Mouse (Mus musculus): ENCODE measurements around the gene Slc30a7. TPM values are rescaled to one million over a fixed set of nuclear protein-coding genes. Genes with fewer than 3 reads are reported as not detected.

Slc30a7 gene
- total and polyA plus RNA-seq, 3 experiments: 8.1 to 19.1 TPM; not detected in 1

DNA sequence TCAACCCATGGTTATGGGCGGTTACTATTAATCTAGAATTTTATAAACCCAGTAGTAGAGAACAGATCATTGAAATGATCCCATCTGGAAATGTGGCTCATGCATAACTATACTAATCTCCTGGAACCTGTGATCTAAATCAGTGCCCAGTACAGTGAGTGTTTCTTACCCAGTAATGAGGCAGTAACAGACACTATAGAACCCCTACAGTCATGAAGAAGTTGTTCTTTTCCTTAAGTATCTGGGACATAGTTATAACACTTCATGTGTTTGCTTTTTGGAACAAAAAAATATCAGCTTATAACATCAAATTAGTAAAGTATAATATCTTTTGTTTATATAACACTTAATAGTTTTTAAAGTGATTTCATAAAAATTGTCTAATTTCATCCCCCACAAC is 43.6 kb downstream of the Slc30a7 start:
- TF ChIP-seq RCOR1 (IDR thresholded peaks at IDR 0.05; ENCODE audit: low read depth, low read length): no peak
- no peak for TF ChIP-seq TAL1 (IDR thresholded peaks at IDR 0.05; ENCODE audit: low read length)
- TF ChIP-seq POLR2A (IDR thresholded peaks at IDR 0.05; ENCODE audit: control insufficient read depth in 1 of 2, insufficient read depth in 1 of 2, low read depth in 1 of 2, low read length in 2 of 2, poor library complexity in 1 of 2): no peak
- TF ChIP-seq SMC3 (IDR thresholded peaks at IDR 0.05; ENCODE audit: low read depth, low read length): no peak
- TF ChIP-seq NELFE (IDR thresholded peaks at IDR 0.05; ENCODE audit: low read depth, low read length): no peak
- no peak for TF ChIP-seq TCF12 (IDR thresholded peaks at IDR 0.05; ENCODE audit: low read depth, low read length)
- no peak for TF ChIP-seq MYB (IDR thresholded peaks at IDR 0.05; ENCODE audit: low read depth, low read length)
- no peak for TF ChIP-seq NRF1 (IDR thresholded peaks at IDR 0.05; ENCODE audit: insufficient read depth, low read depth, low read length, poor library complexity, severe bottlenecking)
- no peak for TF ChIP-seq RAD21 (IDR thresholded peaks at IDR 0.05; ENCODE audit: low read depth, low read length)
- no peak for TF ChIP-seq JUND (IDR thresholded peaks at IDR 0.05; ENCODE audit: low read depth, low read length)
- no peak for TF ChIP-seq ZC3H11A (IDR thresholded peaks at IDR 0.05; ENCODE audit: low read depth, low read length)
- TF ChIP-seq MYC (IDR thresholded peaks at IDR 0.05; ENCODE audit: low read depth, low read length): no peak
- no peak for TF ChIP-seq POLR2AphosphoS5 (IDR thresholded peaks at IDR 0.05; ENCODE audit: borderline replicate concordance, low read depth, low read length)
- TF ChIP-seq EP300 (IDR thresholded peaks at IDR 0.05; ENCODE audit: low read depth in 1 of 2, low read length in 2 of 2): no peak
- no peak for TF ChIP-seq GABPA (IDR thresholded peaks at IDR 0.05; ENCODE audit: low read depth, low read length)
- TF ChIP-seq MAZ (IDR thresholded peaks at IDR 0.05; ENCODE audit: low read depth, low read length): no peak
- no peak for TF ChIP-seq KAT2A (conservative IDR thresholded peaks at IDR 0.05; ENCODE audit: low read depth, low read length)
- TF ChIP-seq ZNF384 (IDR thresholded peaks at IDR 0.05; ENCODE audit: low read depth, low read length): no peak
- no peak for TF ChIP-seq TBP (IDR thresholded peaks at IDR 0.05; ENCODE audit: low read depth, low read length)
- H3K36me3 ChIP-seq (ENCODE audit: control insufficient read depth in 1 of 2, insufficient read depth in 2 of 2, low read length in 2 of 2): peaks cover 0 to 6% of the 10 kb centered on the region in 2 experiments; a peak in 2 of 4 replicates
- no peaks in the 10 kb centered on the region for H3K27me3 ChIP-seq (ENCODE audit: control insufficient read depth in 1 of 2, insufficient read depth in 2 of 2, low read length in 2 of 2)

DNA sequence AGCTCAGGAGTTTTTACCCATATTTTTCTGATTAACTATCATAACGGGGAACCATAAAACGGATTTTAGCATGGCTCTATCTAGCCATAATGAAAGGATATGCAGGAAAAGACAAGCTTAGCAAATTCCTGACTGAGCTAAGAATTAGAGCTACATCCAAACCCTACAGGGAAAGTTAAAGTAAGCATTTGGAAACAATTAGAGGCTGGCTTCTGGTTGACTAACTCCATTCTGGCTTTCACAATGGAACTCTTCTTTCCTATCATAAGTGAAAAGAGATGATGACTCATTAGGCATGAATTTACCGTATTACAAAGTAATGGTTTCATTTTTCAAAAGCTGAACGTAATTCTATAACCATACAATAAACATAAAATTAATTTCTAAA is 45.2 kb downstream of the Slc30a7 start:
- DNase-seq (ENCODE audit: low read depth, low spot score): no peak
- no peaks in the 10 kb centered on the region for H3K4me1 ChIP-seq (ENCODE audit: control insufficient read depth in 1 of 2, insufficient read depth in 2 of 2, low read length in 2 of 2)
- no peak overlapping the region for H3K9ac ChIP-seq (ENCODE audit: control insufficient read depth, low read depth, low read length, poor library complexity, severe bottlenecking)
- no peak overlapping the region for H3K27ac ChIP-seq (ENCODE audit: control insufficient read depth, low read depth, low read length)
- no peaks in the 10 kb centered on the region for H3K79me2 ChIP-seq (ENCODE audit: control insufficient read depth, insufficient read depth, low read length, poor library complexity)
- no peaks in the 10 kb centered on the region for H3K9me3 ChIP-seq (replicated peaks; ENCODE audit: insufficient read depth, low read length)
- no peak overlapping the region for H3K4me3 ChIP-seq (ENCODE audit: control insufficient read depth in 1 of 2, insufficient read depth in 1 of 2, low read depth in 2 of 2, low read length in 2 of 2)
- no peak for TF ChIP-seq MAX (IDR thresholded peaks at IDR 0.05; ENCODE audit: low read length)
- TF ChIP-seq SMC3 (IDR thresholded peaks at IDR 0.05; ENCODE audit: low read depth, low read length): no peak
- TF ChIP-seq MEF2A (IDR thresholded peaks at IDR 0.05; ENCODE audit: extremely low read depth, insufficient replicate concordance, low read depth, low read length, poor library complexity, severe bottlenecking): no peak
- TF ChIP-seq HCFC1 (IDR thresholded peaks at IDR 0.05; ENCODE audit: low read depth, low read length): no peak
- no peak for TF ChIP-seq JUND (IDR thresholded peaks at IDR 0.05; ENCODE audit: low read depth, low read length)
- no peak for TF ChIP-seq TAL1 (IDR thresholded peaks at IDR 0.05; ENCODE audit: low read length)
- no peak for TF ChIP-seq POLR2AphosphoS2 (IDR thresholded peaks at IDR 0.05; ENCODE audit: low read length)
- no peak for TF ChIP-seq ZC3H11A (IDR thresholded peaks at IDR 0.05; ENCODE audit: low read depth, low read length)
- no peak for TF ChIP-seq UBTF (IDR thresholded peaks at IDR 0.05; ENCODE audit: borderline replicate concordance, insufficient read depth, low read depth, low read length)
- TF ChIP-seq USF1 (IDR thresholded peaks at IDR 0.05; ENCODE audit: low read depth, low read length): no peak
- no peak for TF ChIP-seq KAT2A (conservative IDR thresholded peaks at IDR 0.05; ENCODE audit: low read depth, low read length)
- TF ChIP-seq CTCF (IDR thresholded peaks at IDR 0.05 in 2 of 3, conservative IDR thresholded peaks at IDR 0.05 in 1 of 3; ENCODE audit: control insufficient read depth in 1 of 3, insufficient read depth in 1 of 3, low read depth in 2 of 3, low read length in 3 of 3, poor library complexity in 1 of 3, severe bottlenecking in 1 of 3): no peak
- TF ChIP-seq E2F4 (IDR thresholded peaks at IDR 0.05; ENCODE audit: borderline replicate concordance, low read depth, low read length): no peak
- TF ChIP-seq RAD21 (IDR thresholded peaks at IDR 0.05; ENCODE audit: low read depth, low read length): no peak
- peaks cover 0 to 6% of the 10 kb centered on the region in 2 experiments; a peak in 2 of 4 replicates for H3K36me3 ChIP-seq (ENCODE audit: control insufficient read depth in 1 of 2, insufficient read depth in 2 of 2, low read length in 2 of 2)
- no peaks in the 10 kb centered on the region for H3K27me3 ChIP-seq (ENCODE audit: control insufficient read depth in 1 of 2, insufficient read depth in 2 of 2, low read length in 2 of 2)

More for the DNA sequence above, 43.6 kb downstream of the Slc30a7 start:
- Histone ChIP-seq H3K9ac (ENCODE audit: control insufficient read depth, low read depth, low read length, poor library complexity, severe bottlenecking) (no peak overlapping the region), H3K4me3 (ENCODE audit: control insufficient read depth in 1 of 2, insufficient read depth in 1 of 2, low read depth in 2 of 2, low read length in 2 of 2) (no peak overlapping the region), H3K79me2 (ENCODE audit: control insufficient read depth, insufficient read depth, low read length, poor library complexity) (no peaks in the 10 kb centered on the region), H3K9me3 (replicated peaks; ENCODE audit: insufficient read depth, low read length) (no peaks in the 10 kb centered on the region), H3K4me1 (ENCODE audit: control insufficient read depth in 1 of 2, insufficient read depth in 2 of 2, low read length in 2 of 2) (no peaks in the 10 kb centered on the region), H3K27ac (ENCODE audit: control insufficient read depth, low read depth, low read length) (no peak overlapping the region)
- no peak for DNase-seq (ENCODE audit: low read depth, low spot score)

Data from MEL (cell line).